12 mouse cellular contexts compared by ENCODE assay signal in genomic region chr15:86144577-86144976, GRCm38 (mm10).
"Had no signal": no experiment of that assay in that cellular context is flagged by ENCODE, and none has a peak within 500 bp of the region (broad histone marks: within the 10 kb centered on the region; RNA-seq: fewer than 3 reads in every experiment).

No protein-coding gene starts in this region.

- ATAC-seq: intestine, postnatal 0 days; liver, embryonic 12.5 days had no signal

- DNase-seq: kidney, adult 2 months; kidney, postnatal 25 days; layer of hippocampus, adult 9-11 months; liver; lung, adult 18-20 months; midbrain, embryonic 14.5 days; right cerebral cortex, adult 18-20 months; right cerebral cortex, postnatal 14 days; right cerebral cortex, postnatal 4 days; thymus, adult 2 months had no signal
